In genomic region chr5:69756769-69757485, GRCm38 (mm10) we compare ENCODE assay signal across 17 mouse cellular contexts.
DNase-seq lines count a peak whose midpoint lies in the region; ATAC-seq and TF ChIP-seq lines count a peak whose summit lies in the region.
"Had no signal": no experiment of that assay in that cellular context is flagged by ENCODE, and none has a peak within 500 bp of the region (broad histone marks: within the 10 kb centered on the region; RNA-seq: fewer than 3 reads in every experiment).

No protein-coding gene starts in this region.

- H3K4me3 ChIP-seq in forebrain, embryonic 13.5 days = no peak overlapping the region
- H3K4me3 ChIP-seq in forebrain, embryonic 10.5 days = no peak overlapping the region
- H3K4me3 ChIP-seq in forebrain, embryonic 15.5 days = no peak overlapping the region
- no peak overlapping the region for H3K4me3 ChIP-seq in midbrain, embryonic 15.5 days
- no peak overlapping the region for H3K4me3 ChIP-seq in thymus, adult 2 months (ENCODE audit: control insufficient read depth, insufficient read depth, low read length)
- H3K4me3 ChIP-seq: heart, embryonic 10.5 days; hindbrain, embryonic 10.5 days; intestine, embryonic 15.5 days; limb, embryonic 15.5 days; liver, embryonic 15.5 days had no signal

- peak; percentile 43; the same call in 1 of the 2 replicates for ATAC-seq in forebrain, embryonic 13.5 days
- peak; percentile 53; the same call in 1 of the 2 replicates for ATAC-seq in forebrain, embryonic 15.5 days (replicated peaks)
- peak; percentile 72 for ATAC-seq in midbrain, embryonic 15.5 days (replicated peaks)
- ATAC-seq: intestine, embryonic 15.5 days had no signal

- no peaks in the 10 kb centered on the region for H3K36me3 ChIP-seq in forebrain, embryonic 13.5 days (ENCODE audit: poor library complexity, severe bottlenecking)
- no peaks in the 10 kb centered on the region for H3K36me3 ChIP-seq in forebrain, embryonic 10.5 days (replicated peaks)
- H3K36me3 ChIP-seq in forebrain, embryonic 15.5 days = no peaks in the 10 kb centered on the region
- no peaks in the 10 kb centered on the region for H3K36me3 ChIP-seq in midbrain, embryonic 15.5 days (replicated peaks)
- no peaks in the 10 kb centered on the region for H3K36me3 ChIP-seq in thymus, adult 2 months (ENCODE audit: control insufficient read depth, insufficient read depth, low read length)
- H3K36me3 ChIP-seq: heart, embryonic 10.5 days; hindbrain, embryonic 10.5 days; intestine, embryonic 15.5 days; limb, embryonic 15.5 days; liver, embryonic 15.5 days had no signal

- DNase-seq in forebrain, embryonic 10.5 days (ENCODE audit: extremely low spot score, low spot score) = no peak
- DNase-seq in adrenal gland, postnatal 14 days = peak; percentile 21
- no peak for DNase-seq in thymus, adult 2 months
- DNase-seq in thymus, postnatal 4 days = no peak
- DNase-seq: cerebellum, adult 11-12 months; cerebellum, postnatal 25 days; kidney, adult 9 months; kidney, postnatal 36 days had no signal

- H3K9ac ChIP-seq in forebrain, embryonic 13.5 days = no peak overlapping the region
- no peak overlapping the region for H3K9ac ChIP-seq in forebrain, embryonic 15.5 days (replicated peaks)
- no peak overlapping the region for H3K9ac ChIP-seq in midbrain, embryonic 15.5 days
- H3K9ac ChIP-seq: intestine, embryonic 15.5 days; limb, embryonic 15.5 days; liver, embryonic 15.5 days had no signal

- 41% methylated on average over 3 of the region's 3 CpGs for WGBS in forebrain, embryonic 13.5 days
- WGBS in forebrain, embryonic 10.5 days = 72% methylated on average over 3 of the region's 3 CpGs
- WGBS in forebrain, embryonic 15.5 days = 28% methylated on average over 3 of the region's 3 CpGs
- 70% methylated on average over 3 of the region's 3 CpGs for WGBS in midbrain, embryonic 15.5 days
- 92% methylated on average over 3 of the region's 3 CpGs for WGBS in thymus, adult 2 months

- H3K27ac ChIP-seq in forebrain, embryonic 13.5 days = no peak overlapping the region
- H3K27ac ChIP-seq in forebrain, embryonic 10.5 days = no peak overlapping the region
- H3K27ac ChIP-seq in forebrain, embryonic 15.5 days (replicated peaks) = no peak overlapping the region
- no peak overlapping the region for H3K27ac ChIP-seq in midbrain, embryonic 15.5 days
- no peak overlapping the region for H3K27ac ChIP-seq in thymus, adult 2 months (ENCODE audit: control insufficient read depth, insufficient read depth, low read length)
- H3K27ac ChIP-seq: heart, embryonic 10.5 days; hindbrain, embryonic 10.5 days; intestine, embryonic 15.5 days; limb, embryonic 15.5 days; liver, embryonic 15.5 days had no signal

- peaks cover 6% of the 10 kb centered on the region; the same call in 1 of the 2 replicates for H3K4me1 ChIP-seq in forebrain, embryonic 13.5 days
- peaks cover 11% of the 10 kb centered on the region for H3K4me1 ChIP-seq in forebrain, embryonic 10.5 days
- H3K4me1 ChIP-seq in forebrain, embryonic 15.5 days = 0 out of 2 replicates have a peak, but pooled peaks cover 6% of the 10 kb centered on the region
- H3K4me1 ChIP-seq in midbrain, embryonic 15.5 days = no peaks in the 10 kb centered on the region
- no peaks in the 10 kb centered on the region for H3K4me1 ChIP-seq in thymus, adult 2 months (replicated peaks; ENCODE audit: control insufficient read depth, insufficient read depth, low read length)
- H3K4me1 ChIP-seq: heart, embryonic 10.5 days; hindbrain, embryonic 10.5 days; intestine, embryonic 15.5 days; limb, embryonic 15.5 days; liver, embryonic 15.5 days had no signal

- TF ChIP-seq POLR2A in thymus, adult 2 months (IDR thresholded peaks at IDR 0.05; ENCODE audit: control insufficient read depth, extremely low read depth, insufficient read depth, low read length, poor library complexity) = no peak

- H3K4me2 ChIP-seq in forebrain, embryonic 13.5 days = no peak overlapping the region
- no peak overlapping the region for H3K4me2 ChIP-seq in forebrain, embryonic 15.5 days (replicated peaks)
- H3K4me2 ChIP-seq in midbrain, embryonic 15.5 days = no peak overlapping the region
- H3K4me2 ChIP-seq: intestine, embryonic 15.5 days; limb, embryonic 15.5 days; liver, embryonic 15.5 days had no signal

- H3K27me3 ChIP-seq in forebrain, embryonic 13.5 days = no peaks in the 10 kb centered on the region
- no peaks in the 10 kb centered on the region for H3K27me3 ChIP-seq in forebrain, embryonic 10.5 days (ENCODE audit: poor library complexity, severe bottlenecking)
- H3K27me3 ChIP-seq in forebrain, embryonic 15.5 days = no peaks in the 10 kb centered on the region
- H3K27me3 ChIP-seq in midbrain, embryonic 15.5 days (replicated peaks) = no peaks in the 10 kb centered on the region
- H3K27me3 ChIP-seq in thymus, adult 2 months (ENCODE audit: control insufficient read depth, insufficient read depth, low read length) = no peaks in the 10 kb centered on the region
- H3K27me3 ChIP-seq: CH12.LX; intestine, embryonic 15.5 days; limb, embryonic 15.5 days; liver, embryonic 15.5 days had no signal

- H3K9me3 ChIP-seq in forebrain, embryonic 13.5 days (replicated peaks) = no peaks in the 10 kb centered on the region
- H3K9me3 ChIP-seq in forebrain, embryonic 10.5 days = no peaks in the 10 kb centered on the region
- H3K9me3 ChIP-seq in forebrain, embryonic 15.5 days = no peaks in the 10 kb centered on the region
- no peaks in the 10 kb centered on the region for H3K9me3 ChIP-seq in midbrain, embryonic 15.5 days
- H3K9me3 ChIP-seq: heart, embryonic 10.5 days; hindbrain, embryonic 10.5 days; intestine, embryonic 15.5 days; limb, embryonic 15.5 days; liver, embryonic 15.5 days had no signal

- no peak for TF ChIP-seq CTCF in thymus, adult 2 months (IDR thresholded peaks at IDR 0.05; ENCODE audit: borderline replicate concordance, control insufficient read depth, extremely low read depth, insufficient read depth, low read length, poor library complexity)
